Mouse (Mus musculus) embryo, embryonic 9.5 days (tissue): ENCODE results near the gene Clasrp.

Experiments used
- DNase-seq: peaks from one replicate; pipeline ENCODE4 v3.0.0-alpha.2; 2017; ENCODE audit errors: extremely low spot score

Clasrp gene

DNA sequence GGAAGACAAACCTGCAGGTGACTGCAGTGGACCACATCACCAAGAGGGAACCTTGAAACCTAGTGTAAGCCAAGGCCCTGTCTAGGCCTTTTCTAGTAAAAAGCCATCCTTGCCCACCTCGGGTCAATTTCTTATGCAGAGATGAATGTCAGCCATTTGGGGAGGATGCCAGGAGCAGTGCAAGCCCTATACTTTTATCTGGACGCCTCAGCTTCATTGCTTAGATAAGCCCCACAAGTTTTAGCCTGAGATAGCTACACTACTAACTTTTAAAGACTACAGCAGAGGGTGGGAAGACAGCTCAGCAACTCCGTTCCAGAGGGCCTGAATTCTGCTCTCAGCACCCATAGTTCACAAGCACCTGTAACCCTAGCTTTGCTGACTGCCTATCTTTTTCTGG lies 40.4 kb downstream of the Clasrp start:
- DNase-seq = no peak

DNA sequence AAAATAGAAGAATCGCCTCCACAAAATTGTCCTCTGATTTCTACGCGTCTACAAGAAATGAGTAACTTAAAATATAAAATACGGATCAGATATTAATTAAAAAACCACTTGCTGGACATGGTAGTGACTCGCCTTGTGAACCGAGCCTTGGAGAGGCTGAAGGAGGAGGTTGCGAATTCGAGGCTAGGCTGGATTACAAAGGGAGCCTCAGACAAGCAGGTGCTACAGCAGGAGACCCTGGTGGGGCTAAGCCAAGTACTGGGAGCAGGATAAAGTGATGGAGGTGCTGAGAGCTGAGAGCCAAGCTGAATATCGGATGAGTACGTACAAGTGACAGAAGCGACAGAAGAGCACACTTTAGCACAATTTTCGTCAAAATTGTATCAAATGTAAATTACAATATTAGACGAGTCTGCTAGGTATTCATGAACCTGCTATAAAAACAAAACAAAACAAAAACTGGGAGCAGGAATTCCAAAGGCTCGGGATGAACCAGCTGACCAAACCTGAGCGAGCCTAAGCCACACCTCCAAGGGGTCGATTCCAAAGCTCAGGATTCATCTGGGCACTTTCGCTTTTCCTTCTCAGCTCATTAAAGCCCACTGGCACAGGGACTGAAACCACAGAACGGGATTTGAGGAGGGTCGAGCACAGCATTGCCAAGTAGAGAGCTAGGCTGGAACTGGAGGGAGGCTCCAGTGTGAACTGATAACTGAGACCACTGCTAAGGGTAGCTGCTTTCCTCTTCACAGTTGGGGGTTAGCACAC lies 41.5 kb downstream of the Clasrp start, which contains the start of gene Ppp1r37:
Ppp1r37 (minus strand) TSS at position 434 of the 768 bp plus-strand sequence.
- DNase-seq = no peak

DNA sequence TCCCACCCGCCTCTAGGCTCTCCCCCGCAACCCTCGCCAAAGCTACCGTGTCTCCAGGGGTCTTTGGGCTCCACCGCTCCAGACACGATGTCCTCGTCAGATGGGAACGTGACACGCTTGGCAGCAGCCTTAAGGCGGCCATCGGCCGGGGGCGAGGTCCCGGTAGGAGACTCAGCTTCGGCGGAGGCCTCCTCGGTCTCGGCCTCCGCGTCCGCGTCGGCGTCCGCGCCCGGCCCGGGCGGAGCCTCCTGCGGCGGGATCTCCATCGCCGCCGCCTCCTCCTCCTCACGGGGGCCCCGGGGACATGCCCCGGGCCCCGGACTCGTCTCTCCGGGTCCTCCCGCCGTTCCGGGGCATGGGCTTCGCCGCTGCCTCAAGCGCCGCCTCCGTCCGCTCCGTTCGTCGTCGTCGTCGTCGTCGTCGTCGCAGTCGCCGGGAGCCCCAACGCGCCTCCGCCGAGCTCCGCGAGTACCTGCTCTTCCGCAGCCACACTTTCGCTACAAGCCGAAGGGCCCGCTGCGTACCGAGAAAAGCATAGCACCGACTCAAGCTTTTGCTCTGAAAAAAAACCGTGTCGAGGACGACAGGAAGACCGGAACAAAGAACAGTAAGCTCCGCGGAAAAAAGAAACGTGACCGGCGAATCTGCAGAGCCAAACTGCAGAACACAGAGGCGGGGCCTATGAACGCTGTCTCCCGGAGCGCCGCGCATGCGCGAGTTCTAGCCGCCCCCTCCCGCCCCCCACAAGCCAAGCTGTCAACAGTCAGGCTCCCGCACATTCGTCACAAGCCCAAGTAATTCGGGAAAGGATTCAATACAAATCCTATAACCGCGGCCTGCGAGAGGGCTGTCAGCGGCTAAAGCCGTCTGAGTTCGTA lies 42.3 kb downstream of the Clasrp start:
- peak; percentile 96 for DNase-seq

DNA sequence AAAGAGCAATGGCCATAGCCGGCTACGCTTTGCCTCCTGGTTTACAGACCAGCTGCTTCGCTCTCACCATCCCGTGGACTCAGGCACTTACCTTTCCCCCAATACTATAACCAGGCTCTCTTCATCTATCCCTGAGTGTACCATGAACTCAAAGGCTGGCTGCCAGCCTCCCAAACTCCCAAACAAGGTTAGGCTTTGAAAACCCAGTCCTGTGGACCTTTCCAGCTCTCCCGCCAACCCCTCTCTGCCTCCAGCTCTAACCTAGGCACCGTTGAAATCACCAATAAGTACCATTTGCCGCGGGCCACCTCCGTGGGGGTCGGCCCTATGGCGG lies 42.9 kb downstream of the Clasrp start:
- no peak for DNase-seq

DNA sequence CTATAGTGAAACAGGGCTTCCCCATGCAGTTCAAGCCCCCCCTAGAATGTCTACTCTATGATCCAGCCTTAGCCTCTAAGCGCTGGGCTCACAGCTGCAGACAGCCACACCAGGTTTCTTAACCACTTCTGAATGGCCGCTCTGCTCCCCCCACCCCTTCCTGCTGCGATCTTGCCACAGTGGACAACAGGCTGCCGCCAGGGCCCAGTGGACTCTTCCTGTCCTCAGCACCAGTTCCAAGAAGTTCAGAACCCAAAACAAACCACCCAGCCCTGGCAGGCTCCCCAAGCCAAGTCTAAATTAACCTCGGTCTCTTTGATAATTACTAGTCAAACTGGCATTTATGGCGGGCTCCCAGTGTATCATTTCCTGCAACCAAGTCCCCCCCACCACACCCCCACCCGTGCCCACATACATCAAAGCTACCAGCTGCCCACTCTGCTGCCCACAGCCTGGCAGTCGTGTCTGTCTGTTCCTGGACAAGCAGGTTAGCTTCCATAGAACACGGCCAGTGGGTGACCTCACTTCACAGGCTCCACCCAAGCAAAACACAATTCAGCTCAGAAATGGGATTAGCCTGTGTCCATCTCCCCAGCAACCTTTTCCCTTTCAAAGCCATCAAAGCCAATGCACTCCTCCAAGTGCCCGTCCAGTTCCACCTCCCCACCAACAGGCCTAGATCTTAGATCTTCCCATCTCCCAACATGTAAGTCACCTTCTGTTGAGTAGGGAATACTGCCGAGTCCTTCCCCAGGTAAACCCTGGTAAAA lies 43.6 kb downstream of the Clasrp start:
- DNase-seq = no peak

DNA sequence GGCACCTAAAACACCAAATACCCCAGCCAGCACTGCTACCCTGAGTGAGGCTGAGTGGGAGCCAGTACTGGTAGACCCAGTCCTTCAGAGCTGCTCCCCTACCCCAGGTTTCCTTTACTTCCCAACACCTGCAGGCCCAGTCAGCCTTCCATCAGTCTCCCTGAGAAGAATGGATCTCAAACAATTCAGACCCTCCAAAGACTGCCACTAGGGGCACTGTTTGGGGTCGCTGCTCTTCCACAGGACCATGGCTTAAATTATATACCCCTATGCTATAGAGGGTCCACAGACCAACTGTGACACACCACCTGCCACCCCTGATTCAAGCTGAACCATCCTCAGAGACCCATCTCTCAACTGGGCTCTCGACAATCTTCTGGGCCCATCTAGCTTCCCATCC lies 45.3 kb downstream of the Clasrp start:
- DNase-seq = no peak

DNA sequence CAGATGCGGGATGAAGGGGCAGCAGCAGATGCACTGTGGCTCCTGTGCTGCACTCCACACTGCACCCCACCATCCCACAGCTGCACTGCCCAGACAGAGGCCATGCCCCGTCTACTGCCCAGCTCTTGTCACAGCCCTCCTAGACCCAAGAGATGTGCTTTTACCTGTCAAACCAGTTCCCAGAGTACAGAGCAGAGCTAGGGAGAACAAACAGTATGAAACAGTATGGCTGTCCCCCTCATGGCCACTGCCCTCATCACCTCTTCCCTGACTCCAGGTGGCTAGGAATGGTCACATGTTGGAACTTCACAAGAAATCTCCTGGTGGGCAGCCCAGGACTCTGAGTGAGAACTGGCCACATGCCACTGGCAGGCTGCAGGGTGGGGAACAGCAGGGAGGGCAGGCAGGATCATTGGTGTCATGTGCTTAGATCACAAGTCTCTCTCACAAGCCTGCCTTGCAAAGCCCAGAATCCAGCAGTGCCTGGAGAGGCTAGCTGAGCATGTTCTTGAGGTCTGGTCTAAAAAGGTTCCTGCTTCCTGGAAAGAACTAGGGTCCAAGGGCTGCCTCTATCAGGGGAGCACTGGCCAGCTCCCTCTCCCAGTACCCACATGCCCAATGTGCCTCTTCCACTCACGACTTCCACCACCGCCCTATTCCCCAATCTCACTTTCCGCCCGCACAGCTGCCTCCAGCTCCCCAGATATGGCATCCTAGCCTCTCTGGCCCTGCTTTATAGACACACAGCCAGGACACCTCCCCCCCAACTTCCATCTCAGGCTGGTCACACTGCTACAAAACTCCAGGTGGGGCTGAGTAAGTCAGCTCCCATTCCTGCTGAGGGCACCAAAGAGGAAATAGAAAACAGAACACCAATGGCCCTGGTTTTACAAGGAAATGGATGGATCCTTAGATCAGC lies 46.0 kb downstream of the Clasrp start:
- DNase-seq = no peak

DNA sequence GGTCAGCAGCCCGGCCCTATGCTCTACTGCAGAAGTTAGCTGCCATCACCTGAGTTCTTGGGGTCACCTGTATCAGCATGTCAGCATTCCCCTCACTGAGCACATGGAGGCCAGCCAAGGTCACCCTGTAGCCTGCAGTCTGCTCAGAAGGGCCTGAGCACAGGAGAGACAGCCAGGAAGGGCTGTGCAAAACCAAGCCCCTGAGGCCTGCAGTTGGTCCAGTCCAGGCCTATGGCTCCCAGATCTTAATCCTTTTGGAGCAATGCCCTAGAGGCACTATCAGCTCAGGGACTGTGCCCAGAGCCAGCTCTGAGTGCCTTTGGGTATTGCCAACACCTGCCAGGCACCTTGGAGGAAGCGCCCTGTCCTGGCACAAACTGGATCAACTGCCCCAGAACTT lies 47.2 kb downstream of the Clasrp start:
- no peak for DNase-seq

DNA sequence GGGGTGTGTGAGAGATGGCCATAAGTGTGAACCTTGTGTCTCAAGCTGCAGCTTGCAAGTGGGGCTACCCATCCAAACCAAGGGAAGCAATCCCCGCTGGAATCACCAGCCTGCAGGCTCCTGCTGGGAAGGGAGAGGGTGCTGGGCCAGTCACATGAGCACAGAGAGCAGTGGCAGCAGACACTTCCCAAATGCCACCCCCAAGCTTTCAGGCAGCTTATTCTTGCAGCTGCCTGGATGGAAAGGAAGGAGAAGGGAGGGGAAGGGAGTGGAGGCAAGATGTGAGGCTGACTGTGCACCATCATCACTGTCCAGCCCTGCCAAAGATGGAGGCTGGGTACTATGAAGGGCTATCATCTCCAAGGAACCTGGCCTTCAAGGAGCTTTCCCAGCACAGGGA lies 50.1 kb downstream of the Clasrp start:
- no peak for DNase-seq

DNA sequence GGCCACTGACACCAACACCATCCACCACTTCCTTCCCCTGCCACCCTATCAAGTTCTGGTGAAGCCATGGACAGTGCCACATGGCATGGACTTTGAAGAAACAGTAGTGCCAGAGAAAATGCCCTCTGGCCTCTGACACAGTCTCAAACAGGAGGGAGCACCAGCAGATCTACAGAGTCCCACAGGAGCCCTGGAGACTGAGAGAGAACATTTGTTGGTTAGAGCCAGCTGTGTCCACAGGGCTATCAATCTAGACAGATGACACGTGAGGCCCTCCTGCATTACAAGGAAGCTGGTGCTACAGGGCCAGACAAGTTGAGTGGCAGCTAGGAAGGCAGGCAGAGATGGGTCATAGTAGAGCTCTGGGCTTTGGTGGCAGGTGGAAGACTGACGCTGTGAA lies 51.8 kb downstream of the Clasrp start:
- no peak for DNase-seq

DNA sequence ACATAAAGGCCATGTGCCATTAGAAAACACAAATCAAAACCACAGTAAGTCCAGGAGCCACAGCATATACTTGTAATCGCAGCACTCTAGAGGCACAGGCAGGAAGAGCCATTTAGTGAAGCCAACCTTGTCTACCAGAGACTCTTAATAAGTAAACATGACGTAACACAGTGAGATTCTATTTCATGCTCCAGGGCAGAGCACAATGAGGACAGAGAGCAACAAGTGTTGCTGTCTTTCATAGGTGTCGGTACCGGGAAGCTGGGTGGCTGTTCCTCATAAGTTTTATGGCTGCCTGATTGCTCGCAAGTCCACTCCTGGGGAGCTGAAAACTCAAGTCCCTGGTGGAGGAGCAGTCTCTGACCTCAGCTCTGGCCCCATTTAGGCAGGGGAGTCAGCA lies 52.7 kb downstream of the Clasrp start:
- no peak for DNase-seq

DNA sequence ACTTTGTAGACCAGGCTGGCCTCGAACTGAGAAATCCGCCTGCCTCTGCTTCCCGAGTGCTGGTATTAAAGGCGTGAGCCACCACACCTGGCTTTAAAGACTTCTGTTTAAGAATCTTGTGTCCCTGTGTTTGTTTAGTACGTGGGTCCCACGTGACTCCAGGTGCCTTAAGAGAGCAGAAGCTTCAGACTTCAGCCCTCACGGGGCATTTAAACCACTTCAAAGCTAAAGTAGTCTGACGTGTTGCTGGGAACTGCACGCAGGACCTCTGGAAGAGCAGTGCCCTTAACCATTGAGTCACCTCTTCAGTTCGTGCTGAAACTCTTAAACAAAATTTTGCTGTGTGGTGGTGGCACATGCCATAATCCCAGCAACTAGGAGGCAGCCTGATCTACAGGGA lies 54.9 kb downstream of the Clasrp start:
- DNase-seq = no peak

DNA sequence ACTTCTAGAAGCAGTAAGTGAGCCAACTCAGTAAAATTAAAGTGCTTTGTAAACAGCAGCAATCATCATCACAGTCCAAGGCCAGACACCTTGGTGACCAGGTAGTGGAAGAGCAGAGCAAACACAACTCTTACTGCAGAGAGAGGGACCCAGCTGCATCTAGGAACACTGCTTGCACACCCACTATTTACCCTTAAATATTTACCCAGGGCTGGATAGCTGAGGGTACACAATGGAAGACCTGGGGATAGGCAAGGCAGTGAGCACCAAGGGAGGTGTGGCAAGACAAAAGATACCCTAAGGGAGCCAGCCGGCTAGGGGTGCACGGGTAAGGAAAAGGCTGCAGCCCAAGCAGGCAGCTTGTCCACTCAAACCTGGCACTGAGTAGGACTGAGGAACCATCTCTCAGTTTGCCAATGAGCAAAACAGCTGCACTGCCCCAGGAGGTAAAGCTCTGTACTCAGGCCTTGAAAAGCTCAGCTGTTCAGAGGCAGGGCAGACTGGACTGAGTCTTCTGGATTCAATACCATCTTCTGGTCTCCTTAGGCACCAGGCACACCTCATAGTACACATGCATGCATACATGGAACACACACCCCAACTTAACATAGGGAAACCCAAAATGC lies 56.8 kb downstream of the Clasrp start:
- no peak for DNase-seq

DNA sequence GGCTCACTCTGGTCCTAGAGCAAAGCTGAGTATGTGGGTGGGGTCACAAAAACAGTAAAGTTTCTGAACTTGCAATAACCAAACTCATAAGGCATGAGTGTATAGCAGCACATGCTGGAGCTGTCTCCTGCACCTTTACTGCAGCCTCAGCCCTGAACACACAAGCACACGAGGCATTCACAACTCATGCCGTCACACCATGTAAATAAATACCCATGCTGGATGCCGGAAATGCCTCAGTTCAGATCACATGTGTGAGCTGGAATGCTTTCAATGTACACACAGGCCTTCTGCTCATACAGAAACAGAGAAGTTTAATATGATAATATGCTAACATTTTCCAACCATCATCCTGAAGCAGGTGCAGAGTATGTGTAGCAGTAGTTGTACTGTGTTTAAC lies 58.3 kb downstream of the Clasrp start:
- DNase-seq = no peak

DNA sequence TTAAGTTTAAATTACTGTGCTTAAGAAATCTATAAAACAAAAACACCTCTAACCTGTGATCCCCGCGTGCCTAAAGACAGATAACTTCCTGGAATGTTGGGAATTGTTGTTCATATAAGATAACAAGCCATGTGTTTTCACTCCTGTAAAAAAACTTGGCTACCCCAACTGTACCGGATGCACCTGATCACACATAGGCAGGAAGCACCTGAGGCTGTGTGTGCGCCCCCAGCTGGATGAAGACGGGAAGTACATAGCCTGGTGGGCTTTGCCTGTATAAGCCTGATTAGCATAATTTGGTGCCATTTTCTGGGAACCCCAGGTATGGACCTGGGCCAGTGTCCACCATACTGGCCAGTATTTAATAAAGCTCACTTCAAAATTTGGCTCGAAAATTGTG lies 60.7 kb downstream of the Clasrp start:
- no peak for DNase-seq

DNA sequence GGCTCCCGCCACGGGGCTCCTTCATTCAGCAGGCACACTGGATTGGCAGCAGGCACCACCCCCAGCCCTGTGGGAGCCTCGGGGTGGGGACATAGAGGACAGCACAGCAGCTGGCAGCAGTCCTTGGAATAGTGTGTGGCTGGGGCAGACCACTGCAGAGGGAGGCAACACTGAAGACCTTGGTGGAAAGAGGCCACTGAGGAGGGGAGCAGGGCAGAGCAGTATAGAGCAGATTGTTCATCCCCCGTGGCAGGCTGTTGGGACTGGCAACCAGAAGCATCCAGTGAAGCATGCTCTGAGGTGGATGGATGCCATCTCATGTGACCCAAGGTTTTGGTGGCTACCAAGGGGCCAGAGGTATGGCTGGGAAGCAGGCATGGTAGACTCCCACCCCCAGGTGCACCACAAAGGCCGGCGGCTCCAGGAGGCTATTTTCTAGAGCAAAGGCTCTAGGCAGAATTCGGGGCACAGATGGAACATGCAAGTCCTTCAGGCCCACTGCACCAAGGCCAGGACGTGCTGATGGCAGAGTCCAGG lies 62.1 kb downstream of the Clasrp start:
- no peak for DNase-seq

DNA sequence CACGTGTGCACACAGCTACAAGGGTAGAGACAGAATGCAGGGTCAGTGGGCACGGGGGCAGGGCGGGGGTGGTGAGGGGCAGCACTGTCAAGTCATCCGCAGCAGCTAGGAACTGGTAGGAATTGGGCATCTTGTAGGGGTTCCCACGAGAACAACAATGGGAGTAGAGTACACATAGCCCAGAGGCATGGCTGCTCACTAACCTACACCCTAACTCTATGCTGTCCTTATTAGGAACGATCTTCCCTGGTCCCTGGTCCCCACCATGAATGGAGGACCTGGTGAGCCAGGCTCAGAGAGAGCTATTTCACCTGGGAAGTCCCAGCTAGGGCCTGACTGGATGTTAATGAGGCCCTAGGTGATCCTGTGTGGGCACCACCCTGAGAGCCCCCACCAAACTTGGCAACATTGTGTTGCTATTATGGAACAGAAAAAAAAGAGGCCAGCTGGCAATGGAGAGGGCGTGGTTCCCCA lies 62.6 kb downstream of the Clasrp start:
- DNase-seq = no peak

DNA sequence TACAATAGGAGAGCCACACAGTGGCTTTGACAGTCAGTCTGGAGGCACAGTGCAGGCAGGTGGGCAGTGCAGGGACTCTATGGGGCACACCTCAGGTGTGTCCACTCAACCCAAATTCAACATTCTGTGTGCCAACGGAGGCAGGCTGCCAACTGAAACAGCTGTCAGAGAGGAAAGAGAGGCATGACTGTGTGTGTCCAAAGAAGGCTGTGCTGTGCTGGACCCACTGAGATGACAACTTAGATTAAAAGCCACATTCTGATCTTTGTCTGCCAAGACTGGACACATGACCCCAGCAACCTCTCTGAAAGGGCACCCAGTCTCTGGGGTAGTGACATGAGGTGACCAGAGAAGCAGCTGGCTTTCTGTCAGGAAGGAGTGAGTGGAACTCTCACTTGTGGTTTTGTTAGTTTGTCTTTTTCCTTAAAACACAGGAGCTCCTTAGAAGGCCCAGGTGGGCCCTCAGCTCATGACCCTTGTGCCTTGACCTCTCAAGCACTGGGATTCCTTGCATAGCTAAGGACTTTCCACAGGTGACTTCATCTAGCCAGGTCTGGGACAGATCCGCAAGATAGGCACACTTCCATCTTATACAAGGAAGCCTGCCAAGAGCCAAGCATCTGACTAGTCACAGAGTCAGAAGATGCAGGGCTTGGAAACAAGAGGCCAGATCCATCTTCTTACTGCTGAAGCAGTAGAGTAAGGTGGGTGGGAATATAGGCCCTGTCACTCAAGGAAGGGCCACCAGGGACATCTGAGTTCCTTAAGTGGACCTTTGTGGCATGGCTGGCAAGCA lies 63.3 kb downstream of the Clasrp start:
- no peak for DNase-seq

DNA sequence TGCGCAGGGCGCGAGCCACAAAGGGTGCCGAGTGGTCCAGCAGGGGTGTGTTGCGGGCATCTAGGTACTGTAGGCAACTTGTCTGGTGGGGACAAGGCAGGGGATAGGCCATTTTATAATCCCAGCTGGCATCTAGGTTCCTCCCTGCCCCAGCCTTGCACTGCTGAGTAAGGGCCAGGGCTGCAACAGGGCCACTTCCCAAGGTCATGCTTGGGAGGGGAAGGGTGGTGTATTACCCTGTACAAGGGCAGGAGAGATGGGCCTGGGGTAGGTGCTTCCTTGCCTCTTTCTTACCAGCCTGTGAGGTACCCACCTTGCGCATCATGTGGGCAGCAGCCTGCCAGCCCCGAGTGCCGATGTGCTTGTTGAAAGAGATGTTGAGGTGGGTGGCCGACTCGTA lies 69.6 kb downstream of the Clasrp start:
- DNase-seq = no peak

DNA sequence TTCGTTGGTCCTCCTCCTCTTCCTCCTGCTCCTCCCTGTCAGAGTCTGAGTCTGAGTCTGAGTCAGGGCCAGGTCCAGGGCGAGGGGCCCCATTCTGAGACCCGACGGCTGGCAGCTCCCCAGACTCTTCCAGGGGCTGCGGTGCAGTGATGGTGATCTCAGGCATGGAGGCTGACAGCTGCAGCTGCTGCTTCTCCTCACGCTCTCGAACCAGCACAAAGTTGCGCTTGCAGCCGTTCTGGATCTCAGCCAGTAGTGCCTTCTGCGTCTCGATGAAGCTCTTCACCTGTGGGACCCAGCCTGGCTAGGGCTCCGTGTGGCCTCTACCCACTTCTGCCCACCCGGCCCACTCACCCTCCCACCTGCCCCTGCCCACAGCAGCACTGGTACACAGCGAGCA lies 72.0 kb downstream of the Clasrp start:
- DNase-seq = no peak
